Mouse (Mus musculus) ES-Bruce4 (cell line): ENCODE results near the gene Synpo2l.

ENCODE experiments used
- CTCF ChIP-seq: IDR thresholded peaks from one replicate; pipeline ENCODE4 v1.8.1; 2011; ENCODE audit warnings: low read depth, low read length
- POLR2A ChIP-seq: IDR thresholded peaks from one replicate; pipeline ENCODE4 v1.8.1; 2011; ENCODE audit warnings: low read length; ENCODE audit not compliant: insufficient read depth

DNA sequence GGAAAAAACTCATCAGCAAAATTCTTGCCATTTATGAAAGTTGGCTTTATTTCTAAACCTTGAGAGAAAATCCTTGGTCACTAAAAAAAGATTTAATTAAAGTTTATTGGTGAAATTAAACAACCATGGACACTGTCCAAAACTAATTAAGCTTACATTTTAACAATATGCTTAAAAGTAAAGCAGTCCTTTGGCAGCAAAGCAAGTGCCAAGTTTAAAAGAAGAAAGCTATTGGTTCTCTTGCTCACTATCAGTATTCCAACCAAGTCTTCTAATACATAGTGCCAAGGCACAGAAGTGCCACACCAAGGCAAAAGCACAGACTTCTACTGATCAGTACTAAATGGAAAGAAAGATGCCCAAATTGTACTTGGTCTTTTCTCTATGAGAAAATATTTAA lies 49.0 kb downstream of the Synpo2l start:
- TF ChIP-seq POLR2A (no peak), CTCF (no peak)
